Mouse (Mus musculus) limb, embryonic 12.5 days (tissue): ENCODE data around the gene Gstp2. TPM values are rescaled to one million over a fixed set of nuclear protein-coding genes. Genes with fewer than 3 reads are reported as not detected.

Experiments
- ATAC-seq: fragments of 200-750 bp; cut with Nextera tagmentation; 2 replicates; pipeline ENCODE4 v1.8.0; 2017; ENCODE audit warnings: low read depth, moderate TSS enrichment; ENCODE audit not compliant: insufficient number of reproducible peaks, insufficient read depth, low FRiP score, low TSS enrichment
- H3K27ac ChIP-seq: fragments of 300-500 bp; sonication (generic); 2 replicates; pipeline ENCODE4 v1.5.1; 2016; ENCODE audit warnings: mild to moderate bottlenecking, moderate library complexity
- H3K27me3 ChIP-seq: fragments of 300-500 bp; sonication (generic); 2 replicates; pipeline ENCODE4 v1.6.1; 2016; ENCODE audit warnings: mild to moderate bottlenecking, moderate library complexity
- H3K36me3 ChIP-seq: fragments of 300-500 bp; sonication (generic); 2 replicates; pipeline ENCODE4 v1.6.1; 2016; ENCODE audit warnings: mild to moderate bottlenecking, moderate library complexity
- H3K4me1 ChIP-seq: fragments of 300-500 bp; sonication (generic); replicated peaks from 2 replicates; pipeline ENCODE4 v1.6.1; 2016
- H3K4me2 ChIP-seq: fragments of 300-500 bp; sonication (generic); 2 replicates; pipeline ENCODE4 v1.6.1; 2016; ENCODE audit warnings: mild to moderate bottlenecking, moderate library complexity
- H3K4me3 ChIP-seq: fragments of 300-500 bp; sonication (generic); replicated peaks from 2 replicates; pipeline ENCODE4 v1.5.1; 2016; ENCODE audit warnings: mild to moderate bottlenecking
- H3K9ac ChIP-seq: fragments of 300-500 bp; sonication (generic); replicated peaks from 2 replicates; pipeline ENCODE4 v1.6.1; 2016; ENCODE audit warnings: mild to moderate bottlenecking, moderate library complexity
- H3K9me3 ChIP-seq: fragments of 300-500 bp; sonication (generic); 2 replicates; pipeline ENCODE4 v1.6.1; 2016; ENCODE audit warnings: mild to moderate bottlenecking, moderate library complexity
- WGBS: fragments of 180-500 bp; shearing (Covaris S2); methylation state at CpG from one replicate; pipeline ENCODE4 v1.1.7; 2016; 5-methylcytosine and 5-hydroxymethylcytosine counted together
- polyA plus RNA-seq: library from polyadenylated mRNA; unstranded; fragments of >200 nt; fragmentation: Nextera tagmentation; extraction: Ambion mirVana; gene quantifications from 2 replicates; pipeline ENCODE4 v1.2.1, GENCODE M21; 2016

Gene Gstp2
- polyA plus RNA-seq, 1 experiment from 2014 or later, result 1.8 TPM

- H3K27ac ChIP-seq, result no peak overlapping the region
- no peaks in the 10 kb centered on the region for H3K36me3 ChIP-seq
- no peaks in the 10 kb centered on the region for H3K27me3 ChIP-seq
- H3K9ac ChIP-seq, result no peak overlapping the region
- no peak overlapping the region for H3K4me3 ChIP-seq
- H3K9me3 ChIP-seq, result peaks cover 8% of the 10 kb centered on the region; the same call in 1 of the 2 replicates
- no peaks in the 10 kb centered on the region for H3K4me1 ChIP-seq
- H3K4me2 ChIP-seq, result no peak overlapping the region
- no peak for ATAC-seq
These were observed 18.2 kb downstream of the Gstp2 start for GRCm38 (mm10) chr19:4027576-4027975.

- Histone ChIP-seq H3K27me3 (no peaks in the 10 kb centered on the region), H3K4me1 (0 out of 2 replicates have a peak, but pooled peaks cover 6% of the 10 kb centered on the region), H3K4me2 (no peak overlapping the region), H3K4me3 (no peak overlapping the region), H3K9ac (no peak overlapping the region), H3K27ac (no peak overlapping the region), H3K9me3 (peaks cover 8% of the 10 kb centered on the region; the same call in 1 of the 2 replicates), H3K36me3 (no peaks in the 10 kb centered on the region)
- no peak for ATAC-seq
- WGBS, result 77% methylated on average over 7 of the region's 7 CpGs
These were observed 22.6 kb downstream of the Gstp2 start for GRCm38 (mm10) chr19:4023185-4023584.

DNA sequence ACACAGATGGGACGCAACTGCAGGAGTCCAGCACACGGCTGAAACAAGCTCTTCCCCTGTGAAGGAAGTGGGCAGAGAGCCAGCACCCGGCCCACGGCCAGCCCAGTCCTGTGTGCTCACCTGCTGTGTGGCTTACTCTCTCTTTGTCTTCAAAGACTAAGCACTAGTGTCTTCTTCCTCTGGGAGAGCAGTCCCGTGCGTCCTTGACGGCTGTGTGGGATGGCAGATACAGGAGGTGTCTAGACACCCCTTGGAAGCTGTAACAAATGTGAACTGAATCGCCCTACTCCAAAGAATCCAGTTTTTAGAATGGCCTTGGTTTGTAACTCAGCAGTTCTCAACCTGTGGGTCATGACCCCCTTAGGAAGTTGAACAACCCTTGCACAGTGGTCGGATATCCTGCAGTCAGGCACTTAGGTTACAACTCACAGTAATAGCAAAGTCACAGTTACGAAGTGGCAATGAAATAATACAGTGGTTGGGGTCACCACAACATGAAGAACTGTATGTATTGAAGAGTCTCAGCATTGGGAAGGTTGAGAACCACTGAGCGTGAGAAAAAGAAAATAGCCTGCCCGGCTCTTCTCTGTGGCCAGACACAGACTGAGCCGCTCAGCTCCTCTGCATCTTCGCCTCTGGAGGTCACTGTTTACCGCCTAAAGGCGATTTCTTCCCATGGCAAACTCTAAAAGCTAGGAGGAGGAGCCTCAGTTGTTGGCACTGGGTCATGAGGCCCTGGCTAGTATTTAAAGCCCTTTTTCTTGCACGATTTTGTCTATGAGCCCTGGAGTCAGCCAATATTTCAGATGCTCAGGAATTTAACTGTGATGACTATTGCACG, 26.9 kb downstream of the Gstp2 start:
- H3K9ac ChIP-seq, result no peak overlapping the region
- no peaks in the 10 kb centered on the region for H3K9me3 ChIP-seq

DNA sequence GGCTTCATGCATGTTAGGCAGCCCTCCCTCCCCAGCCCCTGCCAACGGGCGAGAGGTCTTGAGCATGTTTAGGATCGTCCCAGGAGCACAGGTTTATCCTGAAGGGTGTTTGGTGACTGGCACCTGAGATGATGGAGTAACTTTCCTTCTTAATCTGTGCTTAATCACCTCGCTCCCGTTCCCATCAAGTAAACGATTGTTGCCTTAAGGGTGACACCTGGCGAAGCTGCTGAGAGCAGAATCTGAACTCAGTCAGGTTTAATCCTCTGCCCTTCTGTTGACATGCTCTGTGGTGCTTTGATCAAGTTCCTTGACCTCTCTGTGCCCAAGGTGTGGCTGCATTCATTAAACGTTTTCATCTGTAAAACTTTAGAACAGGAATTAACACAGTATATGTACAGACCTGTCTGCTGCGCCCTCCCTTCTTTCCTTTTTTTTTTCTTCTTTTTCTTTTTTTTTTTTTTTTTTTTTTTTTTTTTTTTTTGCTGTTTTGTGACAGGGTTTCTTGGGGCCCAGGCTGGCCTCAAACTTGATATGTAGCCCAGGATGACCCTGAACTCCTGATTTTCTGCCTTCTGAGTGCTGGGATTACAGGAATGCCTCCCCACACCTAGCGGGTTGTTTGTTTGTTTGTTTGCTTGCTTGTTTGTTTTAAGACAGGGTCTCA, 27.8 kb downstream of the Gstp2 start:
- Histone ChIP-seq H3K27me3 (no peaks in the 10 kb centered on the region), H3K4me2 (no peak overlapping the region), H3K36me3 (no peaks in the 10 kb centered on the region), H3K4me3 (no peak overlapping the region), H3K9me3 (no peaks in the 10 kb centered on the region), H3K4me1 (0 out of 2 replicates have a peak, but pooled peaks cover 6% of the 10 kb centered on the region), H3K9ac (no peak overlapping the region), H3K27ac (no peak overlapping the region)
- 57% methylated on average over 10 of the region's 10 CpGs for WGBS
- ATAC-seq, result no peak

More for the DNA sequence above, 26.9 kb downstream of the Gstp2 start:
- H3K27ac ChIP-seq, result peak overlapping the region; percentile 23; the same call in 1 of the 2 replicates
- H3K4me1 ChIP-seq, result 0 out of 2 replicates have a peak, but pooled peaks cover 6% of the 10 kb centered on the region
- 41% methylated on average over 18 of the region's 18 CpGs for WGBS
- no peak overlapping the region for H3K4me2 ChIP-seq
- no peaks in the 10 kb centered on the region for H3K36me3 ChIP-seq
- peak; percentile 42; the same call in 1 of the 2 replicates for ATAC-seq
- no peaks in the 10 kb centered on the region for H3K27me3 ChIP-seq
- no peak overlapping the region for H3K4me3 ChIP-seq

DNA sequence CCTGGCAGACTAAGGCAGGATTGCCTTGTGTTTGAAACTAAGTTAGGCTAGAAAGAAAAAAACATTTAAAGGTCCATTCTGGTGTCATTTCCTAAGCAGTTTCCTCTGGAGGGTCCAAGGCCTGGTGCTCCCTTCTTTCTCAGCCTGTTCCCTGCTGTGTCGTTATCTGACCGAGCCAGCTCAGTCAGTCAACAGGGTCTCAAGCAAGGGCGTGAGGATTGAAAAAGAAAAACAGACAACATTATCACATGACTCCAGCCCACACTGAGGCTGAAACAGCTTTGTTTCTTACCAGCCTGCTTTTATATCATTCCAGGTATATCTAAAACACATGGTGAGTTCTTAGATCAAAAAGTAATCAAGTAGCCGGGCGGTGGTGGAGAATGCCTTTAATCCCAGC, 30.2 kb downstream of the Gstp2 start:
- WGBS, result 67% methylated on average over 5 of the region's 5 CpGs
- Histone ChIP-seq H3K27ac (no peak overlapping the region), H3K27me3 (no peaks in the 10 kb centered on the region), H3K4me2 (no peak overlapping the region), H3K4me3 (no peak overlapping the region), H3K9ac (no peak overlapping the region), H3K4me1 (peaks cover 16% of the 10 kb centered on the region; the same call in 1 of the 2 replicates), H3K36me3 (0 out of 2 replicates have a peak, but pooled peaks cover 5% of the 10 kb centered on the region), H3K9me3 (no peaks in the 10 kb centered on the region)
- ATAC-seq, result no peak

GRCm38 (mm10) chr19:4014802-4015201, 31.0 kb downstream of the Gstp2 start:
- H3K4me1 ChIP-seq, result peaks cover 16% of the 10 kb centered on the region; the same call in 1 of the 2 replicates
- H3K9me3 ChIP-seq, result no peaks in the 10 kb centered on the region
- H3K4me3 ChIP-seq, result no peak overlapping the region
- H3K4me2 ChIP-seq, result no peak overlapping the region
- H3K9ac ChIP-seq, result no peak overlapping the region
- H3K27me3 ChIP-seq, result no peaks in the 10 kb centered on the region
- no peak for ATAC-seq
- peaks cover 12% of the 10 kb centered on the region; the same call in 1 of the 2 replicates for H3K36me3 ChIP-seq
- H3K27ac ChIP-seq, result no peak overlapping the region

GRCm38 (mm10) chr19:4013066-4013465, 32.8 kb downstream of the Gstp2 start:
- H3K4me3 ChIP-seq, result peak overlapping the region; percentile 89
- peak overlapping the region; percentile 67 for H3K4me2 ChIP-seq
- H3K4me1 ChIP-seq, result peaks cover 10% of the 10 kb centered on the region; the same call in 1 of the 2 replicates
- no peaks in the 10 kb centered on the region for H3K27me3 ChIP-seq
- ATAC-seq, result peak; percentile 35
- peaks cover 29% of the 10 kb centered on the region for H3K36me3 ChIP-seq
- H3K9ac ChIP-seq, result 0 out of 2 replicates have a peak overlapping the region, but pooled peaks have one; percentile 1
- 20% methylated on average over 9 of the region's 9 CpGs for WGBS
- H3K27ac ChIP-seq, result no peak overlapping the region
- H3K9me3 ChIP-seq, result no peaks in the 10 kb centered on the region

DNA sequence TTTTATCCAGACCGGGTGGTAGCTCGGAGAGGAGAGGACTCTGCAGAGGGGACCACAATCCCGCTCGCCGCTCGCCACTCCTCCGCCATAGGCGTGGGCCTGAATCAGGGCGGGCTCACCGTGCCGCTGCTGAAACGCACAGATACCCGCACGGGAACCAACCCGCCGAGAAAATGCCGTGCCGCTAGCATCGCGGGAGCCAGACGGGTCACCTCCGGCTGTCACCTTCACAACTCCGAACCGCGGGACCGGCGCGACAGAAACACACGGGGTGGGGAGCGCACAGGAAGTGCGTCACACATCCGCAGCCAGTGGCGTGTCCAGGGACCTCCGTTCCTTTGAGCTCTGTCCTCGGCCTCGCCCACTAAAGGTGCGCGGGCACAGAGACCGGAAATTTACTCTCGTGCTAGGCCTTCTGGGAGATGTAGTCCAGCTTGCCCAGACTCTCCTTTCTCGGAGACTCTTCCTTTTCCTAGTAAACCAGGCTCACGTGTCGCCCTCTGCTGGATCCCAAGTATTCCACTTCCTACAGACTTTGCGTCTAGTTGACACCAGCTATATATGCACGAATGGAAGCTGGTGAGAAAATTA, 33.3 kb downstream of the Gstp2 start, which contains the start of gene Ndufv1:
Gene Ndufv1 (minus strand): TSS at position 375 of the 591 bp plus-strand sequence.
- peaks cover 35% of the 10 kb centered on the region for H3K36me3 ChIP-seq
- peak within 1 kb of the TSS; percentile 67 for H3K4me2 ChIP-seq
- no peaks in the 10 kb centered on the region for H3K27me3 ChIP-seq
- peak within 1 kb of the TSS; percentile 89 for H3K4me3 ChIP-seq
- H3K4me1 ChIP-seq, result peaks cover 10% of the 10 kb centered on the region; the same call in 1 of the 2 replicates
- no peaks in the 10 kb centered on the region for H3K9me3 ChIP-seq
- WGBS, result under 1% methylated on average over 45 of the region's 45 CpGs
- ATAC-seq, result peak; percentile 99
- peak within 1 kb of the TSS; percentile 67 for H3K9ac ChIP-seq
- H3K27ac ChIP-seq, result no peak within 1 kb of the TSS

DNA sequence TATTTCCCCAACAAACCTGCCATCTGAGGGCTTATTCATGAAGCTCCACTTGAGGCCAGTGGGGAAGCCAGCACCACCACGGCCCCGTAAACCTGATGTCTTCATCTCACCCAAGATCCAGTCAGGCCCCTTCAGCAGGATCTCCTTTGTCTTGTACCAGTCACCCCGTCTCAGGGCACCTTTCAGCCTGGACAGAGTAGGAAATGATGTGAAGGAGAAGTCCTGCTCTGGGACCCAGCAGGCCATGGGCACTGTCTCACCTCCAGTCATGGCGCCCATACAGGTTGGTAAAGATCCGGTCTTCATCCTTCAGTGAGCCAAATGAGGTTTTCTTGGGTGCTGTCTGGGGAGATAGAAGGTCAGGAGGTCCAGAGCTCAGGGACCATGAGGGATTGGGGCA, 34.7 kb downstream of the Gstp2 start:
- Histone ChIP-seq H3K9me3 (no peaks in the 10 kb centered on the region), H3K9ac (no peak overlapping the region), H3K27ac (no peak overlapping the region), H3K4me2 (peak overlapping the region; percentile 67; the same call in 1 of the 2 replicates), H3K4me3 (no peak overlapping the region), H3K27me3 (no peaks in the 10 kb centered on the region), H3K36me3 (peaks cover 49% of the 10 kb centered on the region), H3K4me1 (peaks cover 10% of the 10 kb centered on the region; the same call in 1 of the 2 replicates)
- WGBS, result 91% methylated on average over 5 of the region's 5 CpGs
- no peak for ATAC-seq

DNA sequence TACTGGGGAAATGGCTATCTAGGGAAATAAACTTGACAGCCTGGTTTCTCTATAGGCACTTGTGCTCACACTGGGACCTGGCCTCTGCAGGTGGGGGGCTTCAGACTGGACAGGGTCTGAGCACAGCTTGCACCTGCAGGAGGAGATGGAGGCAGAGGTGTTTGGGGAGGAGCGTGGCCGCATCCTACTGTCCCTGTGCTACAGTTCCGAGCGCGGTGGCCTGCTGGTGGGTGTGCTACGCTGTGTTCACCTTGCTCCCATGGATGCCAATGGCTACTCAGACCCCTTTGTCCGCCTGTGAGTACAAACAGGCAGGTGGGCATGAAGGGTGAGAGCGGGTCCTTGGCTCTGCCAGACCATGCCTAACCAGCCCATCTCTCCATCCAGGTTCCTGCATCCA, 39.9 kb downstream of the Gstp2 start:
- 91% methylated on average over 8 of the region's 8 CpGs for WGBS
- ATAC-seq, result no peak
- no peak overlapping the region for H3K9ac ChIP-seq

DNA sequence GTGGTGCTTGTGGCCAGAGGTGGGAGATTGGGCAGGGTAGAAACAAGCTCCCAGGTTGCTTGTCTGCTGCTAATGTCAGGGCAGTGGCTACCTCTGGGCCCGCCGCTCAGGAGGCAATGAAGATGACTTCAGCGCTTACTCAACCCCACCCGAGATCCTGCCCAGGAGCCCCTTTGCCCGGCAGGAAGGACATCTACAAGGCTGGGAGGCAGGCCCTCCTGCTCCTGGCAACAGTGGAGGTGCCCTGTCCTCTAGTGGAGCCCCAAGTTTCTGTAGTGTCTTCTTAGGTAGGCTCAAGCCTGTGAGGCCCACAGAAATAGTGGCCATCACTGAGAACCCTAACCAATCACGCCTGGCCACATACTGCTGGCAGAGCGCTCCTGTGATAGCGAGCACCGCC, 40.7 kb downstream of the Gstp2 start:
- Histone ChIP-seq H3K27ac (no peak overlapping the region), H3K4me1 (peaks cover 9% of the 10 kb centered on the region), H3K4me3 (no peak overlapping the region), H3K9me3 (no peaks in the 10 kb centered on the region), H3K36me3 (peaks cover 59% of the 10 kb centered on the region), H3K27me3 (no peaks in the 10 kb centered on the region), H3K4me2 (no peak overlapping the region), H3K9ac (no peak overlapping the region)
- 90% methylated on average over 9 of the region's 9 CpGs for WGBS
- ATAC-seq, result no peak

More for the DNA sequence above, 39.9 kb downstream of the Gstp2 start:
- Histone ChIP-seq H3K4me2 (no peak overlapping the region), H3K9me3 (no peaks in the 10 kb centered on the region), H3K27me3 (no peaks in the 10 kb centered on the region), H3K4me1 (peaks cover 7% of the 10 kb centered on the region), H3K27ac (no peak overlapping the region), H3K4me3 (no peak overlapping the region), H3K36me3 (peaks cover 66% of the 10 kb centered on the region)
